Mouse (Mus musculus): ENCODE data around the gene Rasal3. TPM values are rescaled to one million over a fixed set of nuclear protein-coding genes. Genes with fewer than 3 reads are reported as not detected.

The Rasal3 gene
- 731 TPM for polyA plus RNA-seq (2017; shearing (Covaris generic))

GRCm38 (mm10) chr17:32403417-32403816 lies at the start of gene Rasal3:
Rasal3 (minus strand) TSS chr17:32403583.

GRCm38 (mm10) chr17:32452482-32452881 lies 49.1 kb upstream of the Rasal3 start, which contains the start of gene Cyp4f39:
Cyp4f39 (plus strand) TSS chr17:32452723.

DNA sequence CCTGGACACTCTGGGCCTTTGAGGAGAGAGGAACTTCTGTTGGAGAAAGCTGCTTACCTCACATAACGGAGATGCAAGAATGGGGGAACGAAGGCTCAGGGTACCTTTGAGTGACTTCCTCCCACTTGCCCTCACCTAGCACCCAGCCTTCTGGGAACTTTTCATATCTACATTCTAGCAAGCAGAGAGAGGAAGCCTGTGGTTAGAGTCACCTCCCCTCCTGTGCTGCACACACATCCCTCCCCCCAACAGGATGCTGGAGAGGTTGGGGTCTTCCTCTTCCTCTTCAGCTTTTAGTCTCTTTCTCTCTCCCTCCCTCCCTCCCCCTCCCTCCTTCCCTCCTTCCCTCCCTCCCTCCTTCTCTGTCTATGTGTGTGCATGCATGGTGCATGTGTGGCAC lies 20.7 kb upstream of the Rasal3 start, which contains the start of gene Pglyrp2:
Gene Pglyrp2, minus strand, starts transcription at position 134 of the 400 bp plus-strand sequence.

GRCm38 (mm10) chr17:32389101-32389659 lies 14.2 kb downstream of the Rasal3 start, which contains the start of gene Wiz:
Wiz (minus strand) TSS chr17:32389439.

GRCm38 (mm10) chr17:32350382-32350983 lies 52.9 kb downstream of the Rasal3 start, which contains the start of gene Akap8l:
Akap8l (minus strand) TSS chr17:32350607.

Other genes with a start within 250 kb of the Rasal3 start
- gene Notch3, start 236.7 kb downstream of the Rasal3 start, polyA plus RNA-seq (2017; shearing (Covaris generic)), result 0.06 TPM
- not detected for gene Ephx3, start 214.0 kb downstream of the Rasal3 start, polyA plus RNA-seq (2017; shearing (Covaris generic))
- 212 TPM for gene Brd4, start 118.9 kb downstream of the Rasal3 start, polyA plus RNA-seq (2017; shearing (Covaris generic))
- 225 TPM for gene Akap8, start 82.3 kb downstream of the Rasal3 start, polyA plus RNA-seq (2017; shearing (Covaris generic))
- 290 TPM for gene Akap8l, start 53.0 kb downstream of the Rasal3 start, polyA plus RNA-seq (2017; shearing (Covaris generic))
- gene Wiz, start 14.1 kb downstream of the Rasal3 start, polyA plus RNA-seq (2017; shearing (Covaris generic)), result 34.4 TPM
- 107 TPM for gene Pglyrp2, start 20.6 kb upstream of the Rasal3 start, polyA plus RNA-seq (2017; shearing (Covaris generic))
- gene Cyp4f39, start 49.1 kb upstream of the Rasal3 start, polyA plus RNA-seq (2017; shearing (Covaris generic)), result 0.53 TPM
- 4.2 TPM for gene Cyp4f17, start 102.5 kb upstream of the Rasal3 start, polyA plus RNA-seq (2017; shearing (Covaris generic))
- gene Cyp4f16, start 133.0 kb upstream of the Rasal3 start, polyA plus RNA-seq (2017; shearing (Covaris generic)), result 8.0 TPM
- gene Cyp4f37, start 217.7 kb upstream of the Rasal3 start, polyA plus RNA-seq (2017; shearing (Covaris generic)), result 0.13 TPM